Mouse (Mus musculus): ENCODE data around the gene Psme3. TPM values are rescaled to one million over a fixed set of nuclear protein-coding genes. Genes with fewer than 3 reads are reported as not detected.

The Psme3 gene
- polyA plus RNA-seq, 1 experiment from 2014 or later: 103 TPM

DNA sequence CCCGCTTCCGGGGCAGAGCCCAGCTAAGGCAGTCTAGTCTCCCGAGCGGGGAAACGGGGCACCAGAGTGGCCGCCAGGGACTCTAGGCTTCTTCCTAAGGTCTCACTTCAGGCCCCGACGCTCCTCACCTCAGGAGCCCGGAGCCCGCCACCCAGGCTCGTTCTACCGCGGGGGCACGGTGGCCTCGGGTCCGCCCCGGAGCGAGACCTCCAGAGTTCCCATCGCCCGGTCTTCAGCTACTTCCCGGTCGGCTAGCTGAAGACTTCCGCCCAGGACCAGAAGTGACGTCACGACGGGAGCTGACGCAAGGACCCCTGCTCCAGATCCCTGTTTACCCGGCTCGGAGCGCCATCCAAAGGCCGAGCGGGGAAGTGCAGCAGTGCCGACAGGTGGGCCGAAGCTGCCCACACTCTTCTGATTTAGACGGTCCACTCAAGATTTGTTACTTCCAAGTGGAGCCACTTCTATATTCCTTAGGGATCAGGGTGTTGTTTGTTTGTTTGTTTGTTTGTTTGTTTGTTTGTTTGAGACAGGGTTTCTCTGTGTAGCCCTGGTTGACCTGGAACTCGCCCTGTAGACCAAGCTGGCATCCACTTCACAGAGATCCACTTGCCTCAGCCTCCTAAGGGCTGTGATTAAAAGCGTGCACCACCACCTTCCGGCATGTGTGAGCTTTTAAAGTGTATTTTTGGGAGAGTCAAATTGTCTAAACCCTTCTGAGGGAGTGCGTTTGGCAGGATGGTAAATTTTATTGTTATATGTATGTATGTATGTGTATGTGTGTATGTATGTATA is 13.8 kb upstream of the Psme3 start, which contains the start of gene Becn1:
Gene Becn1, minus strand, starts transcription at position 283 of the 795 bp plus-strand sequence.
- Histone ChIP-seq H3K9me3 (replicated peaks; ENCODE audit: control insufficient read depth, low read length) (no peaks in the 10 kb centered on the region), H3K27ac (ENCODE audit: low read length) (peak within 1 kb of the TSS; percentile 40; the same call in 1 of the 2 replicates), H3K4me1 (ENCODE audit: control insufficient read depth, insufficient read depth, low read length) (peaks cover 11% of the 10 kb centered on the region), H3K27me3 (ENCODE audit: control insufficient read depth, insufficient read depth, low read length) (no peaks in the 10 kb centered on the region), H3K4me2 (ENCODE audit: low read depth, low read length) (peak within 1 kb of the TSS; percentile 94), H3K4me3 (ENCODE audit: low read length) (peak within 1 kb of the TSS; percentile 92), H3K36me3 (ENCODE audit: control insufficient read depth, insufficient read depth) (peaks cover 8% of the 10 kb centered on the region; the same call in 1 of the 2 replicates), H3K9ac (ENCODE audit: low read length) (peak within 1 kb of the TSS; percentile 89)
- 5% methylated on average over 39 of the region's 39 CpGs for WGBS
- ATAC-seq (replicated peaks; ENCODE audit: extremely low read depth, insufficient read depth, low FRiP score): peak; percentile 95

DNA sequence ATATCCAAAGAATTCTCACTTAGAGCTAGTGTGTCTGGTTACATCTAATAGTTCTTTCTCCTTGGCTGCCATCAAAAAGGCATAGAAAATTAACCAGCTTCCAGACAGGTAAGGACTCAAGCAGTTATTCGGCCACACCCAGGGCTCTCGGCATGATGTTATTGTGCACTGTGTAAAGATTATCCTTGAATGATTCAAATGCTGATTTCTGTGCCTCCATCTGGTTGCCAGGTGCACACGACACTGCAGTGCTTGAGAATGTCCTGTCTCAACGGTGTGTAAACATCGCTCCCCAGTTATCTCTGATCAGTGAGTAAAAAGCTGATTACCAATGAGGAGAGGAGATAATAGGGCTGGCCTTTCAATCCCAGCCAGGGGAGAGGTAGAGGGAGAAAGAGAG is 8.3 kb upstream of the Psme3 start:
- 30% methylated on average over 5 of the region's 5 CpGs for WGBS
- no peak overlapping the region for H3K27ac ChIP-seq (ENCODE audit: low read length)
- no peak overlapping the region for H3K9ac ChIP-seq (ENCODE audit: low read length)
- H3K4me1 ChIP-seq (ENCODE audit: control insufficient read depth, insufficient read depth, low read length): no peaks in the 10 kb centered on the region
- H3K36me3 ChIP-seq (ENCODE audit: control insufficient read depth, insufficient read depth): no peaks in the 10 kb centered on the region
- ATAC-seq (replicated peaks; ENCODE audit: extremely low read depth, insufficient read depth, low FRiP score): no peak
- no peak overlapping the region for H3K4me2 ChIP-seq (ENCODE audit: low read depth, low read length)
- H3K27me3 ChIP-seq (ENCODE audit: control insufficient read depth, insufficient read depth, low read length): no peaks in the 10 kb centered on the region
- H3K4me3 ChIP-seq (ENCODE audit: low read length): no peak overlapping the region
- H3K9me3 ChIP-seq (replicated peaks; ENCODE audit: control insufficient read depth, low read length): no peaks in the 10 kb centered on the region

DNA sequence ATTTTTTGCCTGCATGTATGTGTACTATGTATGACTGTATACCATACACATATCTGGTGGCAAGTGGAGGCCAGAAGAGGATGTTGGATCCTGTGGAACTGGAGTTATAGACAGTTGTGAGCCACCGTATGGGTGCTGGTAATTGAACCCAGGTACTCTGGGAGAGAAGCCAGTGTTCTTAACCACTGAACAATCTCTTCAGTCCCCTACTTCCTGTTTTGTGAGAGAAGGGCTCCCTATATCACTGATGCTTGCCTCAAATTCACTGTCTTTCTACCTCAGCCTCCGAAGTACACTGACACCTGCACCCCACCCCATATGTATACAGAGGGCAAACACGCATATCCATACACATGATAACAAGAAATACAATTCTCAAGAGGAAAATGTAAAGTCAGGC is 4.9 kb upstream of the Psme3 start:
- no peak overlapping the region for H3K4me3 ChIP-seq (ENCODE audit: low read length)
- H3K27ac ChIP-seq (ENCODE audit: low read length): no peak overlapping the region
- H3K4me2 ChIP-seq (ENCODE audit: low read depth, low read length): no peak overlapping the region
- H3K4me1 ChIP-seq (ENCODE audit: control insufficient read depth, insufficient read depth, low read length): peaks cover 2% of the 10 kb centered on the region; the same call in 1 of the 2 replicates
- 74% methylated on average over 3 of the region's 3 CpGs for WGBS
- H3K9ac ChIP-seq (ENCODE audit: low read length): no peak overlapping the region
- no peaks in the 10 kb centered on the region for H3K36me3 ChIP-seq (ENCODE audit: control insufficient read depth, insufficient read depth)
- no peaks in the 10 kb centered on the region for H3K27me3 ChIP-seq (ENCODE audit: control insufficient read depth, insufficient read depth, low read length)
- H3K9me3 ChIP-seq (replicated peaks; ENCODE audit: control insufficient read depth, low read length): no peaks in the 10 kb centered on the region
- no peak for ATAC-seq (replicated peaks; ENCODE audit: extremely low read depth, insufficient read depth, low FRiP score)

DNA sequence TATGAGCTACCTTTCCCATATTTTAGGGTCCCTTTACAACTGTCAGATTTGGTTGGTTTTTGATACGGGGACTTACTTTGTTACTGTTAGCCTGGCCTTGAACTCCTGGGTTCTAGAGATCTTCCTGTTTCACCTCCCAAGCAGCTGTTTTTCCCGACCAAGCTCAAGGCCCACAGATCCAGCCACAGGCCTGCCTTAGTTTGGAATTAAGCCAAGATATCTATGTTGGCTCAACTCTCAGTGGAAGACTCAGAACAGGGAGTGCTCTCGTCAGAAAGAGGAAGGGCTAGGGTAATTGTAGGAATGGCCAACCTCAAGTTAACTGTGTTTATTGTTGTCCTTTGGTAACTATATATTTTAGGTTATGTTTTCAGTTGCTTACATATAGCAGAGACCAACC is 3.9 kb upstream of the Psme3 start:
- no peak overlapping the region for H3K4me3 ChIP-seq (ENCODE audit: low read length)
- H3K4me1 ChIP-seq (ENCODE audit: control insufficient read depth, insufficient read depth, low read length): peaks cover 7% of the 10 kb centered on the region
- no peak for ATAC-seq (replicated peaks; ENCODE audit: extremely low read depth, insufficient read depth, low FRiP score)
- H3K36me3 ChIP-seq (ENCODE audit: control insufficient read depth, insufficient read depth): no peaks in the 10 kb centered on the region
- H3K27ac ChIP-seq (ENCODE audit: low read length): no peak overlapping the region
- H3K27me3 ChIP-seq (ENCODE audit: control insufficient read depth, insufficient read depth, low read length): no peaks in the 10 kb centered on the region
- 35% methylated on average over 3 of the region's 3 CpGs for WGBS
- H3K4me2 ChIP-seq (ENCODE audit: low read depth, low read length): no peak overlapping the region
- H3K9ac ChIP-seq (ENCODE audit: low read length): no peak overlapping the region
- H3K9me3 ChIP-seq (replicated peaks; ENCODE audit: control insufficient read depth, low read length): no peaks in the 10 kb centered on the region

DNA sequence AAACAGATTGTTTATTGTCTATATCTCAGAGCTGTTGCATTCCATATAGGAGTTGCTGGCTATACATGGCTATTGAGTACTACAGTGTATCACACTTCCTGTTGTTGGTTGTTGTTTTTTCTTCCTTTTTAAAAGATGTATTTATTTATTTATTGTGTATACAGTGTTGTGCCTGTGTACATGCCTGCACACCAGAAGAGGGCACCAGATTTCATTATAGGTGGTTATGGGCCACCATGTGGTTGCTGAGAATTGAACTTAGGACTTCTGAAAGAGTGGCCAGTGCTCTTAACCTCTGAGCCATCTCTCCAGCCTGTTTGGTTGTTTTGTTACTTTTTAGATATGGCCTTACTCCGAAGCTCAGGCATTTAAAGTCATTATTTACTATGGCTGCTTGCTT is 1.4 kb upstream of the Psme3 start:
- Histone ChIP-seq H3K27ac (ENCODE audit: low read length) (no peak overlapping the region), H3K4me1 (ENCODE audit: control insufficient read depth, insufficient read depth, low read length) (peaks cover 16% of the 10 kb centered on the region), H3K9me3 (replicated peaks; ENCODE audit: control insufficient read depth, low read length) (no peaks in the 10 kb centered on the region), H3K4me2 (ENCODE audit: low read depth, low read length) (no peak overlapping the region), H3K4me3 (ENCODE audit: low read length) (no peak overlapping the region), H3K9ac (ENCODE audit: low read length) (no peak overlapping the region), H3K36me3 (ENCODE audit: control insufficient read depth, insufficient read depth) (peaks cover 9% of the 10 kb centered on the region), H3K27me3 (ENCODE audit: control insufficient read depth, insufficient read depth, low read length) (no peaks in the 10 kb centered on the region)
- 91% methylated on average over 1 of the region's 1 CpGs for WGBS
- ATAC-seq (replicated peaks; ENCODE audit: extremely low read depth, insufficient read depth, low FRiP score): no peak

DNA sequence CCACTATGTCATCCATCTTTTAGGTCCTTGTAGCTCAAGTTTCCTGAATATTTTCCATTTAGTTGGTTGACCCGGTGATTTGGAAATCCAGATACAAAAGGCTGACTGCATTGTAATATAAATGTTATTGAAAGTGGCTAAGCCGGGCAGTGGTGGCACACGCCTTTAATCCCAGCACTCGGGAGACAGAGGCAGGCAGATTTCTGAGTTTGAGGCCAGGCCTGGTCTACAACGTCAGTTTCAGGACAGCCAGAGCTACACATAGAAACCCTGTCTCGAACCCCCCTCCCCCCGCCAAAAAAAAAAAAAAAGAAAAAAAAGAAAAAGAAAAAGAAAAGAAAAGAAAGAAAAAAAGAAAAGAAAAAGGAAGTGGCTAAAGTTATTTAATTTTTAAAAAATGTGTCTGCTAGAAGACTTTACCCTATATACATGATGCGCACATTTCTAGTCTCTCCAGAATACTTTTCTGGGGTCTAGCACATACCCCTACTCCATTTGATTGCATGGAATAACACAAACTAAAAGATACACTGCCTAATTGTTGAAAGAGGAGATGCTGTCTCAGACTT is 847 bp upstream of the Psme3 start:
- Histone ChIP-seq H3K36me3 (ENCODE audit: control insufficient read depth, insufficient read depth) (peaks cover 15% of the 10 kb centered on the region), H3K4me2 (ENCODE audit: low read depth, low read length) (peak overlapping the region; percentile 86), H3K27ac (ENCODE audit: low read length) (peak overlapping the region; percentile 77), H3K9me3 (replicated peaks; ENCODE audit: control insufficient read depth, low read length) (no peaks in the 10 kb centered on the region), H3K9ac (ENCODE audit: low read length) (peak overlapping the region; percentile 89), H3K4me1 (ENCODE audit: control insufficient read depth, insufficient read depth, low read length) (peaks cover 16% of the 10 kb centered on the region), H3K27me3 (ENCODE audit: control insufficient read depth, insufficient read depth, low read length) (no peaks in the 10 kb centered on the region), H3K4me3 (ENCODE audit: low read length) (peak overlapping the region; percentile 97)
- no peak for ATAC-seq (replicated peaks; ENCODE audit: extremely low read depth, insufficient read depth, low FRiP score)
- 82% methylated on average over 8 of the region's 8 CpGs for WGBS

DNA sequence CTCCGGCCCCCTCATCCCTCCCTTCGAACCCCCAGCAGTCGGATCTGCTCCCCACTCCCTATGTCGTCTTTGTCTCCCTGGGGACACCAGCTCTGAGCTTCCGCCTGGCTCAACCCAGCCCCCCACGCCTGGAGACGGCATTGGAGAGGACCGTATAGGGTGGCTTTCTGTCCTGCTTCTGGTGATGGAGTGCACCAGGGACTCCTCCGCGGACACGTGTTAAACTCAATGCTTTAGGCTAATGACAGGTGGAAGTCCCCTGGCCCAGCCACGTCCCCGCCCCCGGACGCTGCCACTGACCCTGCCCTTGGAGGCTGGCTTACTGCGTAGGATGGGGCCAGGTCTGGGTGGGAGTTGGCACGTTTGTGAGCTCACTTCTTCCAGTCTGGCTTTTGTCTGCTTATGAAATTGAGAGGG is 496 bp downstream of the Psme3 start:
- H3K4me1 ChIP-seq (ENCODE audit: control insufficient read depth, insufficient read depth, low read length): peaks cover 16% of the 10 kb centered on the region
- peak overlapping the region; percentile 86 for H3K4me2 ChIP-seq (ENCODE audit: low read depth, low read length)
- H3K27me3 ChIP-seq (ENCODE audit: control insufficient read depth, insufficient read depth, low read length): no peaks in the 10 kb centered on the region
- WGBS: 1% methylated on average over 17 of the region's 17 CpGs
- peaks cover 29% of the 10 kb centered on the region for H3K36me3 ChIP-seq (ENCODE audit: control insufficient read depth, insufficient read depth)
- H3K9ac ChIP-seq (ENCODE audit: low read length): peak overlapping the region; percentile 89
- peak overlapping the region; percentile 97 for H3K4me3 ChIP-seq (ENCODE audit: low read length)
- ATAC-seq (replicated peaks; ENCODE audit: extremely low read depth, insufficient read depth, low FRiP score): peak; percentile 15; the same call in 1 of the 2 replicates
- peak overlapping the region; percentile 77 for H3K27ac ChIP-seq (ENCODE audit: low read length)
- no peaks in the 10 kb centered on the region for H3K9me3 ChIP-seq (replicated peaks; ENCODE audit: control insufficient read depth, low read length)

DNA sequence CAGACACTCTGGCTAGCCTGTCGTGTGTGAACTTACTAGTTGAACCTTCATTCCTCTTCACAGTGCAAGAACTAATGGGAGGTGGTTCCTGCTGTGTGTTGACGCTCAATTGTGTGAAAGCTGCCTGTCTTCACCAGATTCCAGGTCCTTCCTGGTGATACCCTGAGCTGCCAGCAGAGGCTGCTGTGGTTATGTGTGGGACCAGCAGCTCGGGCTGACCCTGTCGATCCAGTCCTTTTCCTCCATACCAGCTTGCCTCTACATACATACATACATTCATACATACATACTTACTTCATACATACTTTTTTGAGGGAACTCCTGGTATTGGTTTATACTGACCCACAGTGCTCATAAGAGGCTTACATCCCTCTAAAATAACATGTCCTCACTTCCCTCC is 7.6 kb downstream of the Psme3 start:
- peaks cover 47% of the 10 kb centered on the region for H3K36me3 ChIP-seq (ENCODE audit: control insufficient read depth, insufficient read depth)
- ATAC-seq (replicated peaks; ENCODE audit: extremely low read depth, insufficient read depth, low FRiP score): peak; percentile 46; the same call in 1 of the 2 replicates
- peaks cover 3% of the 10 kb centered on the region; the same call in 1 of the 2 replicates for H3K4me1 ChIP-seq (ENCODE audit: control insufficient read depth, insufficient read depth, low read length)
- H3K9me3 ChIP-seq (replicated peaks; ENCODE audit: control insufficient read depth, low read length): no peaks in the 10 kb centered on the region
- no peak overlapping the region for H3K27ac ChIP-seq (ENCODE audit: low read length)
- no peak overlapping the region for H3K9ac ChIP-seq (ENCODE audit: low read length)
- H3K27me3 ChIP-seq (ENCODE audit: control insufficient read depth, insufficient read depth, low read length): no peaks in the 10 kb centered on the region
- H3K4me2 ChIP-seq (ENCODE audit: low read depth, low read length): no peak overlapping the region
- H3K4me3 ChIP-seq (ENCODE audit: low read length): no peak overlapping the region
- 12% methylated on average over 4 of the region's 4 CpGs for WGBS

DNA sequence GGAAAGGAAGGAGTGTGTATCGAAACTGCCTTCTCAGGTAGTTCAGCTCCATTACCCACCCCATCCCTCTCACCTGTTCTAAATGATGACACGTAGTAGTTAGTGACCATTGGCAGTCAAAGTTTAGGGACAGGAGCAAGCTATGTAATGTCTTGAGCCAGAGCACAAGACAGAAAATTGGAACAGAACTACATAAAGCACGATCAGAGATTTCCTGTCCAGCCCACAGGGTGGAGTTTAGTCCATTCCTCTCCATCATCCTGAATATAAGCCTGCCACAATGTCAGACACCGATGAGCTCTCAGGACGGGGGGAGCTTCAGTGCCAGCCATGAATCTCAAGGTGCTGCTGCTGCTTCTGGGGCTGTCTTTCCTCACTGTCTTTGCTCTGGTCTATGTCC is 8.8 kb downstream of the Psme3 start, which contains the start of gene Aoc2:
Gene Aoc2, plus strand, starts transcription at position 301 of the 400 bp plus-strand sequence.
- Histone ChIP-seq H3K4me2 (ENCODE audit: low read depth, low read length) (no peak within 1 kb of the TSS), H3K4me1 (ENCODE audit: control insufficient read depth, insufficient read depth, low read length) (peaks cover 10% of the 10 kb centered on the region), H3K27me3 (ENCODE audit: control insufficient read depth, insufficient read depth, low read length) (no peaks in the 10 kb centered on the region), H3K9me3 (replicated peaks; ENCODE audit: control insufficient read depth, low read length) (no peaks in the 10 kb centered on the region), H3K4me3 (ENCODE audit: low read length) (no peak within 1 kb of the TSS), H3K27ac (ENCODE audit: low read length) (no peak within 1 kb of the TSS), H3K9ac (ENCODE audit: low read length) (no peak within 1 kb of the TSS), H3K36me3 (ENCODE audit: control insufficient read depth, insufficient read depth) (peaks cover 41% of the 10 kb centered on the region)
- no peak for ATAC-seq (replicated peaks; ENCODE audit: extremely low read depth, insufficient read depth, low FRiP score)
- 83% methylated on average over 5 of the region's 5 CpGs for WGBS
